Mouse (Mus musculus) C2C12 (cell line): ENCODE measurements around the gene Fam240a.

ENCODE experiments used
- CTCF ChIP-seq: IDR thresholded peaks from one replicate; pipeline ENCODE4 v1.5.1; 2011; ENCODE audit not compliant: control insufficient read depth, insufficient read depth, insufficient read length
- MAX ChIP-seq: IDR thresholded peaks from one replicate; pipeline ENCODE4 v1.6.1; 2011; ENCODE audit warnings: mild to moderate bottlenecking, control low read depth
- MYOD1 ChIP-seq: IDR thresholded peaks from one replicate; pipeline ENCODE4 v1.6.1; 2011; ENCODE audit warnings: low read depth; ENCODE audit not compliant: control insufficient read depth, insufficient read length

DNA sequence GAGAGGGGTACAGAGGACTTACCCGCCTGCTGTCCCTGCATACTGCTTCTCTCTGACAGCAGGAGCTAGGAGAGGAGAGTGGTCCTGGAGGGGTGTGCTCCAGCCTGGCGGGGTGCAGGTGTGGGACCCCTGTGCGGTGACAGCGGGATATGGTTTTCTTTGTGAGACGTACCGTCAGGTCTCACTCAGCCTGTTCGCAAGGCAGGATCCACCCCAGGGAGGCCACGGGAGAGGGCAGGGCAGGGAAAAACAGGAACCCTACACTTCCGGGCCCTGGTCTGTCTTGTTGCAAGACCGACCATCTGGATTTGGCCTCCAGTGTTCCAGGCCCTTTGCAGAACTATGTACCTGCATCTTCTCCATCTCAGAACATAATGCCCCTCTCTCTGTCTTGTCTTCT is 23.2 kb downstream of the Fam240a start:
- TF ChIP-seq CTCF, result no peak
- no peak for TF ChIP-seq MYOD1
- TF ChIP-seq MAX, result no peak
